ENCODE assay signal across 25 mouse cellular contexts in the genomic region with DNA sequence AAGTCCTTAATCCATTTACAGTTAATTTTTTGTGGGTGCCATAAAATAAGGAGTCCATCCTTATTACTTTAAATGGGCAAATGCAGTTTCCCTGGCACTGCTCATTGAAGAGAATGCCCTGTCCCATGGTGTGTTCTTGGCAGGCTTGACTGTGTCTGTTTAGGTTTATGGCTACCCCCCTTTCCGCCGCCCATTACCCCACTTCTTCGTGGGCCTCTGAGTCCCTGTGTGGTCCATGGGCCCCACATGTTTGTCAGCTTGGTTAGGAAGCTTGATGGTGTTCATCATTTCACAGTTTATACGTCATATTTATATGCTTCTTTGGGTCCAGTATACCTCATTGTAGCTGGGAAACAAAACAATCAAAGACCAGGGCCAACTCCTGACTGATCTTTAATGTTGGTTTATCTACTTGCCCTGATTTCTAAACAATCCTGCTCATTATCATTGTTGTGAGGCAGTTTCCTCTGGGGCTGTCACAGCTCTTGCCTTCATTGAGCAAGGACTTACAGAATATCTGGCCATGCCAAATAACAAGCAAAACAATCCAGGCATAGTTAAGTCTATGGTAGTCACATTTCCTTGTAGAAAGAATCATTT. TPM values are rescaled to one million over a fixed set of nuclear protein-coding genes. Genes with fewer than 3 reads are reported as not detected.
DNase-seq lines count a peak whose midpoint lies in the region; ATAC-seq lines count a peak whose summit lies in the region.
"Had no signal": no experiment of that assay in that cellular context is flagged by ENCODE, and none has a peak within 500 bp of the region (broad histone marks: within the 10 kb centered on the region; RNA-seq: fewer than 3 reads in every experiment).

No protein-coding gene starts in this region.

- H3K4me2 ChIP-seq in hindbrain, embryonic 16.5 days (ENCODE audit: low read length), result no peak overlapping the region
- no peak overlapping the region for H3K4me2 ChIP-seq in hindbrain, embryonic 12.5 days (replicated peaks)
- no peak overlapping the region for H3K4me2 ChIP-seq in lung, embryonic 16.5 days (ENCODE audit: low read depth, low read length)
- H3K4me2 ChIP-seq: embryonic facial prominence, embryonic 13.5 days; heart, embryonic 12.5 days; liver, embryonic 15.5 days; midbrain, embryonic 12.5 days had no signal

- H3K36me3 ChIP-seq in hindbrain, embryonic 16.5 days (ENCODE audit: control insufficient read depth, insufficient read depth, low read length), result no peaks in the 10 kb centered on the region
- no peaks in the 10 kb centered on the region for H3K36me3 ChIP-seq in hindbrain, embryonic 12.5 days
- no peaks in the 10 kb centered on the region for H3K36me3 ChIP-seq in lung, embryonic 16.5 days (ENCODE audit: control insufficient read depth, insufficient read depth, low read length)
- H3K36me3 ChIP-seq: embryonic facial prominence, embryonic 13.5 days; G1E; heart, embryonic 12.5 days; liver, embryonic 15.5 days; midbrain, embryonic 12.5 days had no signal

- 0 out of 2 replicates have a peak overlapping the region, but pooled peaks have one; percentile 5 for H3K27ac ChIP-seq in hindbrain, embryonic 16.5 days (ENCODE audit: low read depth, low read length)
- no peak overlapping the region for H3K27ac ChIP-seq in hindbrain, embryonic 12.5 days
- H3K27ac ChIP-seq in lung, embryonic 16.5 days (ENCODE audit: low read length), result peak overlapping the region; percentile 15
- H3K27ac ChIP-seq: embryonic facial prominence, embryonic 13.5 days; gastrocnemius, adult 2 months; heart, adult 2 months; liver, embryonic 15.5 days; midbrain, embryonic 12.5 days had no signal

- no peak for DNase-seq in lung, postnatal 14 days
- peak; percentile 15 for DNase-seq in Muller cell, postnatal 12 days (ENCODE audit: inconsistent ontology term)
- peak; percentile 30 to 52 for DNase-seq in lung, postnatal 4 days
- DNase-seq in liver, result no peak
- DNase-seq: adrenal gland, postnatal 25 days; cerebellum, adult 18-20 months; gastrocnemius, adult 2 months; heart, adult 2 months; heart, postnatal 4 days; kidney, adult 9 months; kidney, postnatal 10 days; layer of hippocampus, postnatal 36 days; spleen, adult 18-20 months; thymus, postnatal 14 days had no signal

- 67% methylated on average over 4 of the region's 4 CpGs for WGBS in hindbrain, embryonic 16.5 days
- 79% methylated on average over 4 of the region's 4 CpGs for WGBS in hindbrain, embryonic 12.5 days
- WGBS in lung, embryonic 16.5 days, result 32% methylated on average over 4 of the region's 4 CpGs

- H3K9ac ChIP-seq in hindbrain, embryonic 16.5 days (ENCODE audit: low read depth, low read length), result no peak overlapping the region
- no peak overlapping the region for H3K9ac ChIP-seq in hindbrain, embryonic 12.5 days
- no peak overlapping the region for H3K9ac ChIP-seq in lung, embryonic 16.5 days (ENCODE audit: low read length)
- H3K9ac ChIP-seq: embryonic facial prominence, embryonic 13.5 days; heart, embryonic 12.5 days; liver, embryonic 15.5 days; midbrain, embryonic 12.5 days had no signal

- H3K9me3 ChIP-seq in hindbrain, embryonic 16.5 days (ENCODE audit: control insufficient read depth, low read length), result no peaks in the 10 kb centered on the region
- H3K9me3 ChIP-seq in hindbrain, embryonic 12.5 days (replicated peaks), result no peaks in the 10 kb centered on the region
- no peaks in the 10 kb centered on the region for H3K9me3 ChIP-seq in lung, embryonic 16.5 days (ENCODE audit: control insufficient read depth, low read length)
- H3K9me3 ChIP-seq: embryonic facial prominence, embryonic 13.5 days; G1E; liver, embryonic 15.5 days; midbrain, embryonic 12.5 days had no signal

- peak; percentile 71; the same call in 1 of the 2 replicates for ATAC-seq in hindbrain, embryonic 16.5 days
- no peak for ATAC-seq in hindbrain, embryonic 12.5 days (ENCODE audit: low FRiP score)
- ATAC-seq in lung, embryonic 16.5 days (ENCODE audit: low read depth), result peak; percentile 84
- ATAC-seq: forebrain, embryonic 16.5 days; intestine, postnatal 0 days; Patski had no signal

- H3K4me3 ChIP-seq in hindbrain, embryonic 16.5 days (ENCODE audit: low read length), result no peak overlapping the region
- no peak overlapping the region for H3K4me3 ChIP-seq in hindbrain, embryonic 12.5 days
- no peak overlapping the region for H3K4me3 ChIP-seq in lung, embryonic 16.5 days (ENCODE audit: low read length)
- H3K4me3 ChIP-seq: embryonic facial prominence, embryonic 13.5 days; gastrocnemius, adult 2 months; heart, adult 2 months; heart, embryonic 12.5 days; liver, embryonic 15.5 days; midbrain, embryonic 12.5 days had no signal

- no peaks in the 10 kb centered on the region for H3K4me1 ChIP-seq in hindbrain, embryonic 16.5 days (ENCODE audit: control insufficient read depth, insufficient read depth, low read depth, low read length)
- no peaks in the 10 kb centered on the region for H3K4me1 ChIP-seq in hindbrain, embryonic 12.5 days
- H3K4me1 ChIP-seq in lung, embryonic 16.5 days (replicated peaks; ENCODE audit: control insufficient read depth, insufficient read depth, low read length), result peaks cover 15% of the 10 kb centered on the region
- H3K4me1 ChIP-seq: midbrain, embryonic 12.5 days had no signal

- no peaks in the 10 kb centered on the region for H3K27me3 ChIP-seq in hindbrain, embryonic 16.5 days (replicated peaks; ENCODE audit: control insufficient read depth, insufficient read depth, low read length)
- no peaks in the 10 kb centered on the region for H3K27me3 ChIP-seq in hindbrain, embryonic 12.5 days
- no peaks in the 10 kb centered on the region for H3K27me3 ChIP-seq in lung, embryonic 16.5 days (ENCODE audit: control insufficient read depth, insufficient read depth, low read depth, low read length)
- H3K27me3 ChIP-seq: embryonic facial prominence, embryonic 13.5 days; heart, embryonic 12.5 days; liver, embryonic 15.5 days; midbrain, embryonic 12.5 days; Patski had no signal

RNA-seq across cellular contexts. Expression of a gene that starts 20.9 kb away (rescaled TPM):
- polyA plus RNA-seq in hindbrain, embryonic 16.5 days (2015; fragmentation: Nextera tagmentation; extraction: Ambion mirVana), result 63.8 and 78.5 TPM in 2 replicates
- polyA plus RNA-seq in hindbrain, embryonic 12.5 days (2016; fragmentation: Nextera tagmentation; extraction: Ambion mirVana), result 51.8 and 58.7 TPM in 2 replicates
- polyA plus RNA-seq in lung, embryonic 16.5 days (2015; fragmentation: Nextera tagmentation; extraction: Ambion mirVana), result 165 and 167 TPM in 2 replicates
- polyA plus RNA-seq: G1E had no signal

Comparison
In these comparisons a context has a peak if more than half of its experiments do, and no peak if none do; other contexts are left out.
1. DNase-seq: peak in Muller cell, postnatal 12 days (single experiment) and lung, postnatal 4 days (2 of 2); none in lung, postnatal 14 days (single experiment) and liver (single experiment).